Mouse (Mus musculus) cortical plate, adult 2 months (tissue): ENCODE data around the gene Hoxa10.

ENCODE experiments used
- CTCF ChIP-seq: fragments of 200-500 bp; IDR thresholded peaks from 2 replicates; pipeline ENCODE4 v1.5.1; 2011; ENCODE audit warnings: mild to moderate bottlenecking, control low read depth, low read length; ENCODE audit not compliant: insufficient read depth; ENCODE audit errors: extremely low read depth
- POLR2A ChIP-seq: fragments of 200-500 bp; IDR thresholded peaks from 2 replicates; pipeline ENCODE4 v1.6.1; 2011; ENCODE audit warnings: mild to moderate bottlenecking, low read length, control low read depth; ENCODE audit not compliant: insufficient read depth; ENCODE audit errors: extremely low read depth

DNA sequence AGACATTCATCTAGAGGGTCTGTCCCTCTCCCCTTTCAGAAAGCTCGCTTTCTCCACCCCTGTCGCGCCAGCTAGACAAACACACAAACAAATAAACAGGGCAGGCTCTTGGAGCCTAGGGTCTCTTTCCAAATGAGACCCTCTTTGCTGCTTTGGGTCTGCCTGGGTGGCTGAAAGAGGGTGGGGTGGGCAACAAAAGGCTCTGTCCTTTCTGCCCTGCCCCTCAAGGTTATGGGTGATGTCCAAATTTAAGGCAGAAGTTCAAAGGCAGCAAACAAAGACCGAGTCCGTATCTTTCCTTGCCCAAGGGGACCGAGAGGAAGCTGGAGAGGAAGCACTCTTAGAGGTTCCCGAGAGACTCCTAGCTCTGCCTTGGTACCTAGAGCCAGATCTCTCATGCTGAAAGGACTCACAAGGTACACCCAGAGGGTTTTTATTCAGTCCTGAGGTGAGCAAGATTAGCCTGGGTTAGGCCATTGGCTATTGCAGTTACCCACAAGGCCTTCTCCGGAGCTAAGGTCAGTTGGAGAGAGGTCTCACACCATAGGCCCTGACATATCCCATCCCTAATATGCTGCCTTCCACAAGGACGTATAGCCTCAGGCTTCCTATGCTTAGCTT, 457 bp upstream of the Hoxa10 start:
- no peak for TF ChIP-seq CTCF
- no peak for TF ChIP-seq POLR2A
